Mouse (Mus musculus) brain, embryonic 14.5 days (tissue): ENCODE data around the gene Fam173a. TPM values are rescaled to one million over a fixed set of nuclear protein-coding genes. Genes with fewer than 3 reads are reported as not detected.
"Not testable (repeated sequence)": the region's sequence is repeated elsewhere in the genome, so short reads cannot be mapped to it uniquely, and the experiment has no call there.

Experiments
- DNase-seq: peaks from one replicate; pipeline ENCODE4 v3.0.0-alpha.2; 2011; ENCODE audit warnings: low read depth
- CTCF ChIP-seq: fragments of 200-500 bp; IDR thresholded peaks from 2 replicates; pipeline ENCODE4 v1.5.1; 2012; ENCODE audit warnings: inconsistent platforms, mild to moderate bottlenecking, moderate library complexity, borderline replicate concordance; ENCODE audit not compliant: insufficient read depth, insufficient read length; ENCODE audit errors: extremely low read depth
- POLR2A ChIP-seq: fragments of 200-500 bp; IDR thresholded peaks from 2 replicates; pipeline ENCODE4 v1.6.1; 2012; ENCODE audit warnings: mild to moderate bottlenecking, inconsistent platforms, borderline replicate concordance; ENCODE audit not compliant: poor library complexity, insufficient read depth, insufficient read length, severe bottlenecking; ENCODE audit errors: extremely low read depth
- polyA plus RNA-seq: library from polyadenylated mRNA; depleted of rRNA; stranded (reverse); fragments of >200 nt; gene quantifications from 2 replicates; pipeline ENCODE4 v1.2.3, GENCODE M21; 2012

Gene Fam173a
- polyA plus RNA-seq, 1 experiment: 93.9 TPM

- peak; percentile 79 for DNase-seq
- TF ChIP-seq POLR2A (no peak), CTCF (no peak)
Measured at GRCm38 (mm10) chr17:25809606-25810340, 17.1 kb upstream of the Fam173a start.

GRCm38 (mm10) chr17:25808789-25809605 is 16.3 kb upstream of the Fam173a start, which contains the start of gene Fbxl16:
Fbxl16 (plus strand) TSS chr17:25809085.
- peak; percentile 98 for DNase-seq
- TF ChIP-seq POLR2A (peak; percentile 68), CTCF (peak; percentile 17; the same call in 1 of the 2 replicates)

- TF ChIP-seq CTCF: no peak
- no peak for TF ChIP-seq POLR2A
- DNase-seq: no peak
Measured at GRCm38 (mm10) chr17:25808028-25808427, 15.3 kb upstream of the Fam173a start.

GRCm38 (mm10) chr17:25807452-25807851 is 14.8 kb upstream of the Fam173a start:
- TF ChIP-seq CTCF: peak; percentile 9; the same call in 1 of the 2 replicates
- DNase-seq: not testable (repeated sequence)

- TF ChIP-seq POLR2A: no peak
- TF ChIP-seq CTCF: no peak
- DNase-seq: no peak
Measured at GRCm38 (mm10) chr17:25806507-25806906, 13.8 kb upstream of the Fam173a start.

- peak; percentile 96 for DNase-seq
- TF ChIP-seq CTCF (no peak), POLR2A (no peak)
Measured at GRCm38 (mm10) chr17:25802825-25803517, 10.3 kb upstream of the Fam173a start.

GRCm38 (mm10) chr17:25801029-25801428 is 8.3 kb upstream of the Fam173a start:
- no peak for TF ChIP-seq POLR2A
- TF ChIP-seq CTCF: peak; percentile 87

GRCm38 (mm10) chr17:25796951-25797369 is 4.3 kb upstream of the Fam173a start, which contains the start of gene Metrn:
Metrn (minus strand) TSS chr17:25797136.
- TF ChIP-seq CTCF: no peak
- TF ChIP-seq POLR2A: peak; percentile 52
- DNase-seq: peak; percentile 93

More at GRCm38 (mm10) chr17:25801029-25801428, 8.3 kb upstream of the Fam173a start:
- DNase-seq: peak; percentile 86

- no peak for TF ChIP-seq CTCF
- TF ChIP-seq POLR2A: no peak
- DNase-seq: no peak
Measured at GRCm38 (mm10) chr17:25796211-25796771, 3.6 kb upstream of the Fam173a start.

- DNase-seq: peak; percentile 65
- TF ChIP-seq POLR2A (no peak), CTCF (no peak)
Measured at GRCm38 (mm10) chr17:25795609-25796092, 3.0 kb upstream of the Fam173a start, which contains the start of gene AC134908.4. AC134908.4 (minus strand) TSS chr17:25795659.

GRCm38 (mm10) chr17:25794998-25795397 is 2.3 kb upstream of the Fam173a start:
- TF ChIP-seq CTCF: no peak
- no peak for TF ChIP-seq POLR2A
- no peak for DNase-seq

GRCm38 (mm10) chr17:25794197-25794596 is 1.5 kb upstream of the Fam173a start:
- TF ChIP-seq POLR2A (no peak), CTCF (no peak)
- peak; percentile 76 for DNase-seq
